Mouse (Mus musculus) retina, adult 2 months (tissue): Measurements from ENCODE around the gene Spcs2.

Source experiments
- DNase-seq: peaks from one replicate; pipeline ENCODE4 v3.0.0-alpha.2; 2012; ENCODE audit warnings: low read depth, low spot score

The Spcs2 gene

GRCm38 (mm10) chr7:99863362-99863761 is at the start of gene Spcs2:
Gene Spcs2 (minus strand): TSS chr7:99863462.
- no peak for DNase-seq

- no peak for DNase-seq
Observed at GRCm38 (mm10) chr7:99911038-99911437, 47.8 kb upstream of the Spcs2 start.

DNA sequence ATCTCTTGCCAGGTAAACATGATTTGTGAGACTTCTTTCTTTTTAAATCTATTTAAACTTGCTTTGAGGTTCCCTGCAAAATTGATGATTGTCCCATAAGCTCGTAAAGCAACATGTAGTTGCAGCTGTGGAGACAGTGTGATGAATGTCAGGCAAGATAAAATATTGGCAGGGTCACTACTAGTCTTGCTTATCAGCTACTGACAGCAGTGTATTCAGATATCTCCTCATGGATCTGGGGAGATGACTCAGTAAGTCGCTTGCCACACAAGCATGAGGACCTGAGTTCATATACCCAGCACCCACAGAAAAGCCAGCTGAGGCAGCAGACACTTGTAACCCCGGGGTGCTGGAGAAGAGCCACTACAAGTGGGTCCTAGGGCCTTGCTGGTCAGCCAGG is 44.2 kb upstream of the Spcs2 start:
- DNase-seq, result no peak

GRCm38 (mm10) chr7:99906346-99906745 is 43.1 kb upstream of the Spcs2 start:
- DNase-seq, result no peak

GRCm38 (mm10) chr7:99904421-99905005 is 41.3 kb upstream of the Spcs2 start:
- DNase-seq, result peak; percentile 42

DNA sequence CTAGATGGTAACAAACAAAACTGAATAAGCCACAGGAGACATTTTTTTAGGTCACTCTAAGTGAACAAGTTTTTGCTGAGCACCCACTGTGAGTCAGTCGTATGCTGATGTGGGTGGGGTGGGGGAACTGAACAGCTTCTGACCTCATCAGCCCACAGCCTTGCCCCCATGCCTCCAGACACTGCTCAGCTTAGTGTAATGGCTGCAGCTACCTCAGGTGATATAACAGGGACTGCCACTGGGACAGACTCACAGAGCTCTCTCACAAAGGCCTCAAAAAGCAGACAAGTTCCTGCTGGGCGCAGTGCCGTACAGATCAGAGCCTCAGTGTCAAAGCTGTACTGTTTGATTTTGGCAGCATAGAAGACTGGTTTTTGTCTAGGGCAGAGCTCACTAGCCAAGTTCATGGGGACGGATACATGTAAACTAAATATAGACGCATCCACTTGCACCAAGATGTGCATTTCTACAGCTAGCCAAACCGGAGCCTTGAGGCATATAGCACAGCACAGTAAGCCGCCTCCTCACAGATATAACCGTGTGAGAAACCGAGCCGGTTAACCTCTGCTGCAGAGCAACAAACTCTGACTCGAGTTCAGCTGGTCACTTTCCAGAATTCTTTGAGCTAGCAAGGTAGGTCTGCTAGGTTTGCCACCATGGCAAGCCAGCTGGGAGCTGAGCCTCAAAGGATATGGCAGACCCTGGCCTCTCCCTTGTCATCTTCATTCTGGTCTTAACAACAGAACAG is 39.8 kb upstream of the Spcs2 start:
- no peak for DNase-seq

- DNase-seq, result no peak
Observed at GRCm38 (mm10) chr7:99902208-99902607, 38.9 kb upstream of the Spcs2 start.

DNA sequence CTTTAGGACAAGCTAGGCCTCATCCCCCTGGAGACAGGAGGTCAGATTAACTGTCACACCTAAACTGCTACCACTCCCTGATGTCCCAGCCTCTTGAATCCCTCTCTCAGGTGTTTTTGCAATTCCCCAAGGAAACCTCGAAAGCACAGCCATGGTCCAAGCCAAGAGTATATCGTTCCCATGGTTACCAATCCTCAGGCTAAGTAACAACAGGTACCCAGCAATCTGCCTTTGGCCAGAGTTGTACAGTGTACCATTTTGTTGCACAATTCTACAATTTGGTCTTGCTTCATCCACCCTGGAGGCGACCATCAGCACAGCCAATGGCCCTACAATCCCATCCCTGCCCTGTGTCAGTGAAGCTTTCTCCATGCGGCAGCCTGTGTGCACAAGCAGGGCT is 33.6 kb upstream of the Spcs2 start:
- DNase-seq, result no peak

GRCm38 (mm10) chr7:99894478-99894877 is 31.2 kb upstream of the Spcs2 start:
- no peak for DNase-seq

- no peak for DNase-seq
Observed at GRCm38 (mm10) chr7:99893967-99894366, 30.7 kb upstream of the Spcs2 start.

DNA sequence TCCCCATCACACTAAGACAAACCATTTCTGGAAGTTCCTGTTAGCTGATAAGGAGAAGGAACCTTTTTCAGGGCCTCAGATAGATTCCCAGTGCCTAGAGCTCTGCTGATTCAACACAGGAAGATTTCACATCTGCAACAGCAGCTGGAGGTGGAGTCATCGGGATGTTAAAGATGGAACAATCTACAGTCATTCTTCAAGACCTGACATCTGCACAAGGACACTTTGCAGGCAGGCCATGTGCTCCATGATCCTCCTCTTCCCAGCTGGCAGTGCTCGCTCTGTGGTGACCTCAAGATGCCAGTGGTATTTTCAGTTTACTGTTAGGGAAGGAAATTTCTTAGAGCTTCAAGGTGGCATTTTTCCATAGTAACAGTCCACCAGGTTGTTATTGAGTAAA is 29.1 kb upstream of the Spcs2 start:
- no peak for DNase-seq

GRCm38 (mm10) chr7:99891471-99891870 is 28.2 kb upstream of the Spcs2 start:
- DNase-seq, result no peak

GRCm38 (mm10) chr7:99890168-99890755 is 27.0 kb upstream of the Spcs2 start:
- no peak for DNase-seq

GRCm38 (mm10) chr7:99889175-99889880 is 26.1 kb upstream of the Spcs2 start:
- no peak for DNase-seq

DNA sequence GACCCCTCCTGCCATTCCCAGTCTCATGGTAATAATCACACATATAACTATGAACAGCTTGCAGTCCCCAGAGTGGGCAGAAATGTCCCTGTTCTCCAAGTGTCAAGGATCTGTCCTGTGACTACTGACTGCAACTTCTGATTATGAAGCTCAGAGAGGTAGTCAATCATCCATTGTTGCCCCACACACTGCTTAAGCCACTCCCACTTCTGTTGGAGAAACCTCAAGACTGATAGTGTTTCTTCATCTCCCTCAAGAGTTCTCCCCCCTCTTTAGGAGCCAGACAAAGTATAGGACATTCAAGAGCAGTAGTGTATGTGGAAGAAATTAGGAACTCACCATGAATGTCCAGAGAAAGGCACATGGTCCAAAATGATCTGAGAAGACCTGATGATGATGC is 24.5 kb upstream of the Spcs2 start:
- DNase-seq, result no peak

DNA sequence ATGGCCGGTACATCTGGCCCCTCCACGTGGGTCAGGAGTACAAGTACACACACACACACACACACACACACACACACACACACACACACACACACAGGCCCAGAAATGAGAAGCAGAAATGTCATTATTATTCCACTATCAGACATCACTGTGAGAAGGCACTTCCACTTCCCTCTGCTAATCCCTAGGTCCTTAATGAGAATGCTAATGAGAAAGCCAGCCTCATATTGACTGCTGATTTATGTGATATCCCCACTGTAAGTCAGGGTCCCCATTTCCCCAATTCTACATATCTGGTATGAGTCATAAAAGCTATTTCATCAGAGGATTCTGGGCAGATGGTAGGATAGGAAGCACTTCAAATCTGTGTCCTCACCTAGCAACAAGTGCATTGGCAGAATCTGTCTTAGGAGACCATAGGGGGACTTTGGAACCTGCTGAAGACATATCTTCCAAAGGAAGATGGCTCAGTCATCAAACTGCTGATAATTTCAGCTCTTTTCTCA is 24.0 kb upstream of the Spcs2 start:
- no peak for DNase-seq

DNA sequence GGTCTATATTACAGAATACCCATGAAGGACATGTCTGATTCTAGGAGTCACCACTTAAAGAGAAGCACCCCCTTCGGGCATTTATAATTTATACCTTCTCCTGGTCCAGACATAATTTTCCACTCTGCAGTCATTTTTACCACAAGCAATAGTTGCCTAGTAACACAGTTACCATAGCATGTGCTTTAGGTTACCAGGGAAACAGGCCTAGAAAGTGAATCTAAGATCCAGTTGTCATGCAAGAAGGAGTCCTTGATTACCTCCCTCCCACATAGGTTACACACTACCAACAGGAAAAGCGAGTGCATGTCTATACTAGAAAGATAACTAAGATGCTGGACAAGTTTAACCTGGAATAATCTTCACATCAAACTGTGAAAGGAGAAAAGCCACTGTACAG is 15.0 kb upstream of the Spcs2 start:
- no peak for DNase-seq

DNA sequence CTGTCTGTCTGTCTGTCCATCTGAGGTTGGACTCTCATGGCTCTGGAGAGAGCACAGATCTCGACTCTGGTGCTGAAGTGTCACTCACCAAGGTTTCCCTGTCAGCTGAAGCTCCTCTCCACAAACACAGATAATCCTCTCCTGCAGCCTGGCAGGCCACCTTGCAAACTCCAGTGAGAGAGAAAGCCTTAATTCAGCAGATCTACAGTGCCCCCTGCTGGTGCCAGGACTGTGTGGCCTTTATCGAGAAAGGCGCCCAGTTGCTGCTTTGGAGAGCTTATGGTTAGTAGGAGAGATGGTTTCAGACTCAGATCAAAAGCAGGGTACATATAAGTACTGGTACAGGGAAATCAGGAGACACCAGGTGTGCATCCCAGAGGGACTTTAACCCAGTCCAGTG is 13.1 kb upstream of the Spcs2 start:
- DNase-seq, result peak; percentile 90

DNA sequence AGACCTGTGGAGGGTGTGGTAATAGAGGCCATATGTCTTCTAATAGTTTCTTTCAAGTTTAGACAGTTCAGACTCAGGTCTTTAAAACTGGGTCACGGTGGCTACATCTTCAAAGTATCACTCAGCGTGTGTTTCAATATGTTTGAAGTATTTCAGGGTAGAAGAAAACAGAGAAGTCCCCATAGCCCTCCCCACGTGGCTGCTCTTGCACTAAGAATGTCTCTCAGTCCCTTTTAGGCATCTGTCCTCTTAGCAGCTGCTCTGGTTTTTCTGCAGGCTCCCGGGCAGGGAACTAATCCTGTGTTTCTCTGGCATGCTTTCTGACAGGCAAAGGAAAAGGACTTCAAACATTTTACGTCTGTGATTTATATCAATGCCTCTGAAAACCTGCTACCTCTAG is 12.6 kb upstream of the Spcs2 start:
- no peak for DNase-seq

- no peak for DNase-seq
Observed at GRCm38 (mm10) chr7:99873965-99874364, 10.7 kb upstream of the Spcs2 start.

DNA sequence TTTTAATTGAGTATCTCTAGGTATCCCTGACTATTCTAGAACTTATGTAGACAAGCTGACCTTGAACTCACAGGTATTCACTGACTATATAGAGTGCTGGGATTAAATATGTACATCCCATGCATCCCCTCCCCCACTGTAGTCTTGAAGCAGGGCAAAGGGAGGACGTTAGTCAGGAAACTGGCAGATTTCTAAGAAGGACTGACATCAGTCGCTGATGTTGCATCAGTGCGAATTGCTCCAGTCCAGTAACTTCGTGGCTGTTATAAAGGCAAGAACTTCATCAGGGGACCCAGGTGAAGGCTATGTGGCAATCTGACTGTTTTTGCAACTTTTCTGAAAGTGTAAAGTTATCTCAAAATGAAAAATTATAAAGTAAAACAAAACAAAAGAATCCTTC is 6.0 kb upstream of the Spcs2 start:
- DNase-seq, result no peak

- DNase-seq, result no peak
Observed at GRCm38 (mm10) chr7:99865219-99865618, 2.0 kb upstream of the Spcs2 start.
